Mouse (Mus musculus): ENCODE results near the gene Trip10.

The Trip10 gene

GRCm38 (mm10) chr17:57292302-57292701 is 43.0 kb downstream of the Trip10 start:
- DNase-seq (ENCODE audit: low spot score in 2 of 2): no peak

DNA sequence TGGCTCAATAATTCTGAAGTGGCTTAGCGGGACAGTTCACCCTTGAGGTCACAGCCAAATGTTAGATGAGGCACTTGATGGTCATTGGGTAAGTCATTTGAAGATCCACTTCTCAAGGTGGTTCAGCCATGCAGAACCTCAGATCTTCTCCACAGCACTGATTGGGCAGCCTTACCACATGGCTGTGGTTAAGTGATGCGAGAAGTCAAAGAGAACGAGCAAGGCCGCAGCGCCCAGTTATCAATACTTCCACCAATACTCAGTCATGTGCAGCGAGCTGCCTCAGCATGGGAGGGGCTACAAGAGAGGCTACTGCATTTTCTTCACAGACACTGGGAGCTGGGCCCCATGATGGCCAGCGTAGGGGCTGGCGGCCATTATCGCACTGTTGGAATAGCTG is 43.7 kb downstream of the Trip10 start:
- DNase-seq (ENCODE audit: low spot score in 2 of 2): no peak

DNA sequence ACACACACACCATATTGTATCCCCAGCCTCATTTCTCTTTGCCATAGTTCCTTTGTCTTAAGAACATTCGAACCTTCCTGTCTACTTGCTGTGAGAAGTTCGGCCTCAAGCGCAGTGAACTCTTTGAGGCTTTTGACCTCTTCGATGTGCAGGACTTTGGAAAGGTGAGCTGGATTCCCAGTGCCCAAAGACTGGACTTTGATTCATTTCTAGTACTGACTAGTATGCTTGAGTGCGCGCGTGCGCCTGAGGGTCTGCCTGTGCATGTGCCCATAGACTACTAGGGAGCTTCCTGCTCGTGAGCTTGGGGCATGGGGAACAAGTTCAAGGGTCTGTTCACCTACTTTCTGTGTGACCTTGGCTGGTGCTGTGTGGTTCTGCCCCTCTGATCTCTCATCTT is 46.7 kb downstream of the Trip10 start:
- DNase-seq (ENCODE audit: low spot score in 2 of 2): no peak

DNA sequence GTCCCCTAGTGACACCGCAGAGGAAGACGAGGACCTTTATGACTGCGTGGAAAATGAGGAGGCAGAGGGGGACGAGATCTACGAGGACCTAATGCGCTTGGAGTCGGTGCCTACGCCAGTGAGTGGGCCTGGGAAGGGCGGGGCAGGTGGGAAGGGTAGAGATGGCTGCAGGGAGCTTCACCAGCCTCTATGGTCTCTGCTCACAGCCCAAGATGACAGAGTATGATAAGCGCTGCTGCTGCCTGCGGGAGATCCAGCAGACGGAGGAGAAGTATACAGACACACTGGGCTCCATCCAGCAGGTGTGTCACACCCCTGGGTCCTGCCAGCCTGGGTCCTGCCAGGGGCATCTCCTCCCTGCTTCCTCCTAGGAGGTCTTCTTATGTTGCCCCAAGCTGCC is 47.8 kb downstream of the Trip10 start:
- no peak for DNase-seq (ENCODE audit: low spot score in 2 of 2)

GRCm38 (mm10) chr17:57305593-57305992 is 56.3 kb downstream of the Trip10 start:
- DNase-seq (ENCODE audit: low spot score in 2 of 2): no peak

- no peak for DNase-seq (ENCODE audit: low spot score in 2 of 2)
Measured at GRCm38 (mm10) chr17:57307074-57307473, 57.8 kb downstream of the Trip10 start.

GRCm38 (mm10) chr17:57311801-57312200 is 62.5 kb downstream of the Trip10 start:
- DNase-seq (ENCODE audit: low spot score in 2 of 2): no peak
